Mouse (Mus musculus): ENCODE measurements around the gene Tcp11.

Tcp11 gene

DNA sequence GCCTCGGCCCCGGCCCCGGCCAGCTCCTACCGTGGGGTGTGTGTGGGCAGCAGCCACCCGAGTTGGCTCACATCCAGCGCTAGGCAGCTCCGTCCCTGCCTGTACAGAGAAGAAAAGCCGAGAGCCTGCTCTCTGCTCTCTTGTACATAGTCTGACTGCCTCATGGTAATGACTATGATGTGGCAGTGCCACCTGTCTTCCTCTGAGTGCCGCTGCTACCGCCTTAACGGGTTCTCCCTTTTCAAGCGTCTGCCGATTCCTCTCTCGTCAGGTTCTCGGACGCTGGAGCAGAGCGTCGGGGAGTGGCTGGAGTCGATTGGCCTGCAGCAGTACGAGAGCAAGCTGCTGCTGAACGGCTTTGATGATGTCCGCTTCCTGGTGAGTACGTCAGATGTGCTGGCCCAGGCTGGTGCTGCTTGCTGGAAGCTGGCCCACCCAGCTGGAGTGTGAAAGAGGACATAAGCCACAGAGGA lies 38.1 kb downstream of the Tcp11 start:
- in situ Hi-C loops (cut with MboI, MseI), result no loop called here

- in situ Hi-C loops (cut with MboI, MseI), result no loop called here
Measured at GRCm38 (mm10) chr17:28041298-28041697, 39.1 kb downstream of the Tcp11 start.

GRCm38 (mm10) chr17:28040620-28041019 lies 39.8 kb downstream of the Tcp11 start:
- in situ Hi-C loops (cut with MboI, MseI), result no loop called here

DNA sequence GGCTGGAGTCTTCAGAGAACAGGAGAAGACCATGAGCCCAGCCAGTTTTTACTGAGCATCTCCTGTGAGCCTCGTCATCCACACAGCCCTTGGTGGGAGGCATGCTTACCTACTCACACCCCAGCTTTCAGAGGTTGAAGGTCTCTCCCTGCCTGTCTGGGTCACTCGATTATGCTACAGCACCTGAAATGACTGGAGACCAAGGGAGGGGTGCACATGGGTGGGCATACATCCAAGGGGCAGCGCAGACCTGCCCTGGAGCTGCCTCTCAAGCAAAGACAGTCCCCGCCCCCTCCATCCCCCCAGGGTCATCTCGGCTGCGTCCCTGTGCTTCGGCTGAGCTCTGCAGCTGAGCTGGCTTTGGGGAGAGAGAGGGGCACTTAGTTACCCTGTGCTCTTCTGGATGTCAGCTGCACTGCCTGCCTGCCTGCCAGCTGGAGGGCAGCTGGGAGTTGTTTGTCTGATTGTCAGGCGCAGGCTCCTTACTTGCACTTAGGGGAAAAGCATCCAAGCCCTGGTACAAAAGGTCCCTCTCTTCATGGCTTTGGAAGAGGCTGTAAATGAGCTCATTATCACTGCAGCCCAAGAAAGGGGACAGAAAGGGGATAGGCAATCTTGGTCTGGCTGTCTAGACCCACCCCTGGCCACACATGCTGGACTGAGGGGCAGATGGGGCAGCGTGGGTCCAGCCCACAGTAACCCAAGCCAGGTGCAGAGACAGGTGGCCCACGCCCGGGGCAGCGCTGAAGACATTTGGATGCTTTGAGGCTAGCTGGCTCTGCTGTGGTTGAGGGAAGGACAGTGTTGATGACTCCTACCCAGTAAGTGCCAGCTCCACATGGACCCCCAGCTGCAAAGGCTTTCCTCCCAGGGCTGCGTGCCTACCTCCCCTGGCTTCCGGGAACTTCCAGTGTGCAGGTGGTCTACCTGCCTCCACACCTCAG lies 43.4 kb downstream of the Tcp11 start:
- in situ Hi-C loops (cut with MboI, MseI), result no loop called here

- in situ Hi-C loops (cut with MboI, MseI), result no loop called here
Measured at GRCm38 (mm10) chr17:28034986-28035385, 45.5 kb downstream of the Tcp11 start.

DNA sequence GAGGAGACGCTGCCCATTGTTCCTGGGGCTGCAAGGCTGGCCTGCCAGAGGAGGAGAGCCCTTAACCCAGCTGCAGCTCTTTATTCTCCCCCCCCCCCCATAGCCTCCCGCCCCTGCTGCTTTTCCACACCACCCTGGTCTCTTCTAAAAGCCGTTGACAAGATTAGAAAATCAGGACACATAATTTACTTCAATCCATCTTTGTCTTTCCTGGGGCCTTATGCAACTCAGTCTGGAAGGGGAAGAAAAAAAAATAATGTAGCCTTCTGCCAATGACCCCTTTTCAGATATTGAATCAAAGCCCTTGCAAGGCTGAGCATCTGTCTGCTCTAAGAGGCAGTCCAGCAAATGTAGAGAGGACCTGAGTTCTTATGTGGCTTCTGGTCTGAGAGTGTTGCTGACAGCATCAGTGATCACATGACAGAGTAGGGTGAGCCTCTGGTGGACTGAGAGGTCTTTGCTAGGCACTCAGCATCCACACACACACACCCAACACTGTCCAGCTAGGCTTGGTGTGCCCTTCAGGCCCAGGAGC lies 47.3 kb downstream of the Tcp11 start:
- in situ Hi-C loops (cut with MboI, MseI), result no loop called here

DNA sequence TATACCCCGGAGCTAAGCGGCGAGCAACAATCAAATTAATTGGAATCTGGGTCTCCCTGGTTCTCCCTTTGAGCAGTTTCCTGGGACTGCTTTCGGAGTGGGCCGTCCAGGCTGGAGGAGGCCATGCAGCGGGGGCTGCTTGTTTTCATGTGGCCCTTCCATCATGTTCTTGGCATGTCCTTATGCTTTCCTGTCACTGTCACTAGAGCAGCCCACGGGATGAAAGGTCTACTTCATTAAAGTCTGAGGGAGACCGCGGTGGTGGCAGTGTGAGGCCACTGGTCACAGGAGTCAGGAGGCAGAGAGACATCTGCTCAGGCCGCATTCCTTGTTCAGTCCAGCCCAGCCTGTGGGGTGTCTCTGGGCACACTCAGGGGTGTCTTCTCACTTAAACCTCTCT lies 48.2 kb downstream of the Tcp11 start:
- in situ Hi-C loops (cut with MboI, MseI), result no loop called here

GRCm38 (mm10) chr17:28031281-28031941 lies 49.0 kb downstream of the Tcp11 start:
- in situ Hi-C loops (cut with MboI, MseI), result no loop called here

DNA sequence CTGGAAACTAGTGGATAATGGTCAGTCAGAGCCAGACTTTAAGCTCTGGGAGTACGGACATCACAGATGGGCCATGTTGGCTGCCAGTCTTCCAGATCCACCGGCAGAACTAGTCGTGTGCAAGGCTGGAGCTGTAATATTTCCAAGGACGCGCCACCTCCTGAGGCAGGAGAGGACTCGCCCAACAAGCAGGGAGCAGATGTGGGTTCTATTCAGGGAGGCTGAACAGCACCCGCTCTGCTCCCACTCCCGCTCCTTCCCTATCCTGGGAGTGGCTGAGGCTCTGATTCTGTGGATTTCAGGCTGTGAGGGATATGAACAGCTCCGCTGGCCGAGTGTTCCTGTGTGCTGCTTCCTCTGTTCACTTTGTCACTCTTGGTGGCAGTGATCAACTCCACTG lies 50.0 kb downstream of the Tcp11 start:
- in situ Hi-C loops (cut with MboI, MseI), result no loop called here

DNA sequence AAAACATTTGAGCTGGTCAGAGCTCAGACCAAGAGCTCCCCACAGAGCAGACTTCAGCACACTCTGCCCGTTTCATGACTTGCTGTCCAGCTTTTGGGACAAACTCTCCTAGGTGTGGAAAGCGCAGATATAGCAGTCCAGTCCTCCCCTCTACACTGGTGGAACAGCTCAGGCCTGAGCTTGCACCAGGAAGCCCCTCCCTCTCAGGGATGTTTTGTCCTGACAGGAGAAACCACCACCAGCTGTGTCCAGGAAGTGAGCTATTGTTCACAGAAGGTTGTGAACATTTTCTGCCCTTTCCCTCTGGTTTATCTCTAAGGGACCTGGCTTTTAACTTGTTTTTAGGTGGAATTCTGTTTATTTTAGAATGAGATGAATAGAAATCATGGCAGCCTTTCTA lies 51.1 kb downstream of the Tcp11 start:
- in situ Hi-C loops (cut with MboI, MseI), result loop anchor here (5.0 kb wide), 1 partner anchor 33 kb away; no protein-coding TSS in a partner anchor

- in situ Hi-C loops (cut with MboI, MseI), result loop anchor here (5.0 kb wide), 1 partner anchor 34 kb away; no protein-coding TSS in a partner anchor
Measured at GRCm38 (mm10) chr17:28028236-28028635, 52.2 kb downstream of the Tcp11 start.

DNA sequence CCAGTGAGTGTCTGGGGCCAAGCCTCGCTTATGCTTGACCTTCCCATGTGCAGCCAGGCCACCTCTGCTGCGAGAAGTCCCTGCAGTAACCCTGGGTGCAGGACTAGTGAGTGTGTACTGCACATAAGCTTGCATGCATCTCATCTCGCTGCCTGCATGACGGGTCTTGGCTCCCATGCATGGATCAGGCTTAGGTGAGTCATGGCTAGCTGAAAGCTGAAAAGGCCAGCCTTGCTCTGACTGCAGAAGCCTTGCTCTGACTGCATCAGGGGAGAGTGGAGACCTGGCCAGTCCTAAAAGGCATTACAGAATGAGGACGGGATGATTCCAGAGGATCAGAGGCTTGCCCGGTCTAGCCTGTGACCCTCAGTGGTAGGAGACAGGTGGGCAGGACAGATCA lies 53.2 kb downstream of the Tcp11 start:
- in situ Hi-C loops (cut with MboI, MseI), result loop anchor here (5.0 kb wide), 1 partner anchor 35 kb away; no protein-coding TSS in a partner anchor

DNA sequence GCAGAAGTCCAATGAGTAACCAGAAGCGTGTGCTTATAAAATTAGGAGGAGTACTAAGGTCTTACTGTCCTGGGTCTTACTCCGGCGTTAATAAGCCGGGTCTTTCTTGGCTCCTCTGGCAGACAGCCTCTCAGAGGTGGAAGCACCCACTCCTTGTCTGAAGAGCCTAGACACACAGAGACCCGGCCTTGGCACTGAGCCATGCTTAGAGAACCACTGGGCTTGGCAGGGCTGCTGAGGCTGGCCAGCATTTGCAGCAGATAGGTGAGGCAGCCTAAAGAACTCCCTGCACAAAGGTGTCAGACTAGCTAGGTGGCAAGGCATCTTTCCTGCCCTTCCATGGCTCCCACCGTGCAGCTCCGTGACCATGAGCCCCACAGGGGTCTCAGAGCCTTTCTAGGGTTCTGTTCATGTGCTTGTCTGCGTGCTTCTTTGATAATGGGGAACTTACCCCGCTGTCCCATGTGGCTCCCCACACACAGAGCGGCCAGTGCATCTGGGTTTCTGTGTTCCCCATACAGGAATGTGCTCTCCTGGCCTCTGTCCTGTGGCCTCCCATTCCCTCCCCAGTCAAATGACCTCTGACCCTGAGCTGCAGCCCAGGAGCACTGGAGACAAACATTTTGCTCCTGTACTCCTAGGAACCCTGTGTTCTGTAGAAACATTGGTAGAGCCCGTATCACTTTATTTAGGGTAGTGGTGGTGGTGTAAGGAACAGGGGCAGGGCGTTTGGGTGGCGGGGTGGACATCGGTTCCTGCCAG lies 54.1 kb downstream of the Tcp11 start:
- in situ Hi-C loops (cut with MboI, MseI), result loop anchor here (5.0 kb wide), 1 partner anchor 36 kb away; no protein-coding TSS in a partner anchor

DNA sequence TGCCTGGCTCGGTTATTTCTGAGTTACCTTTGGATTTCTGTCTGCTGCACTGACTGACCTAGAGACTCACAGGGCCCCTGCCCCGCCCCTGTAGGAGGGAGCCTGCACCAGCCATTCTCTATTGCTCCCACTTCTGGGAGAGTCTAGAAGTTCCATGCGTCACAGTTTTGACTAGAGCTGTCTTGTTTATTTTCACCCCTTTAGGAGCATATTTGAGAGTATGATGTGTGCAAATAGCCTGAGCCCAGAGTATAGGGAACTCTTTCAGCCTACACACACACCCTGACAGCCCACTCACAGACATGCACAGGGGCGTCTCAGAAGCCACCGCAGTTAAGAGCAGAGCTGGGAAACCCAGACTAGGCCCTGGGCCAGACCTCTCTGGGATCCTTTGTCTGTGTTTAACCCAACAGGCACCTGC lies 54.9 kb downstream of the Tcp11 start:
- in situ Hi-C loops (cut with MboI, MseI), result loop anchor here (5.0 kb wide), 1 partner anchor 37 kb away; no protein-coding TSS in a partner anchor

- in situ Hi-C loops (cut with MboI, MseI), result no loop called here
Measured at GRCm38 (mm10) chr17:28022854-28023655, 57.4 kb downstream of the Tcp11 start.

DNA sequence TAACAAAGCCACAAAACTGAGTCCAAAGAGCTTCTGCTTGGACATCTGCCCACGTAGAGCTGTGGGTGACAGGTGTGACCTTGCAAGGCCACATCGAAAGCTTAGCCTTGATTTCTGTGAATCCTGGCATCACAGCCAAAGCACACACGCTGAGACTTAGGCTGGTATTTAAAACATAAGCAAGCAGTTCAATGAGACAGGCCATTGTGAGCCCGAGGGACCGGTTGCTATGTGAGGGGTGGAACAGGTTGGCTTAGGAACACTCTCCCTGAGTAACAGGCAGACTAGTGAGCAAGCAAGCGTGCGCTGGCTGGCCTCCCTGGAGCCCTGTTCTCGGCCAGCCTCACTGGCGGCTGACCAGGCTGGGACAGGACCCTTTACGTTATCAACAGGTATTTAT lies 58.5 kb downstream of the Tcp11 start:
- in situ Hi-C loops (cut with MboI, MseI), result no loop called here

DNA sequence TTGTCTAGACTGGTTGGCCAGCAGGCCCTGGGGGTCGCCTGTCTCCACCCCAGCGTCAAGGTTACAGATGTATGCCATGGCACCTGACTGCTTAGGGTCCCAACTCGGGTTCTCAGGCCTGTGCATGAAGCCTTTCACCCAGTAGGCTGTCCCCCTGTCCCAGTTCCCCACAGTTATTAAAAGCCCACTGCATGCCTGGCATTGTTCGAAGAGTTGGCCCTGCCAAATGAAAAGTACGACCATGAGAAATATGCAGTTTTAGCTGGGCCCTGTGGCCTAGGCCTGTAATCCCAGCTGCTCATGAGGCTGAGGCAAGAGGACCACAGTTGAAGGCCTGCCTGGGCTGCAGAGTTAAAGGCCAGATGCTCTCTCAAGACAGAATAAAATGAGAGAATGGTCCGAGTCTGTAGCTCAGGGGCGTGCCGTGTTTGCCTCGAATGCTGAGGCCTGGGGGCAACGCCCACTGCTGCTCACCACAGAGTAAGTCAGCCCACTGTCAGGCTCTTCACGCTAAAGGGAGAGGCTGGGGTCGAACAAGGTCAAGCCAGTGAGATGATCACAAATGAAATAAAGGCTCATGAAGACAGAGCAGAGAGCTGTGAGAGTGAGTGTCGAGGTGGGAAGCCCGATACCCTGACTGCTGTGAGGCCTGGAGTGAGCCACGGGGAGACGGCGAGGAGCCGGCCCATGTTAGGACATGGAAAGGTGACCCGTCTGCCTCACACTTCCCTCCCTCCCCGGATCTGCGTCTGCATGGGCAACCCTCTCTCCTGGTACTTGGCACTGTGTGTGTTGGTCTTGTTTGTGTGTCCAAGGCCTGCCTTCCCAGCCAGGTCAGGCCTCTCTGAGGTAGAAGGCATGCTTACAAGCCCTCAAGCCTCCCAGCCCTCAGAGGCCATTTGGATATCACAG lies 60.4 kb downstream of the Tcp11 start:
- in situ Hi-C loops (cut with MboI, MseI), result no loop called here

GRCm38 (mm10) chr17:28018776-28019175 lies 61.7 kb downstream of the Tcp11 start:
- in situ Hi-C loops (cut with MboI, MseI), result no loop called here

GRCm38 (mm10) chr17:28018344-28018743 lies 62.1 kb downstream of the Tcp11 start:
- in situ Hi-C loops (cut with MboI, MseI), result no loop called here
